Mouse (Mus musculus) midbrain, embryonic 16.5 days (tissue): ENCODE measurements at regions not wholly inside any gene's neighbourhood (a gene's known extent, or its start where the extent isn't known, plus 50 kb on each side); places are given as distances from the start of the nearest gene placed in this dataset.

Source experiments
- ATAC-seq: fragments of 200-750 bp; cut with Nextera tagmentation; 2 replicates; pipeline ENCODE4 v1.8.0; 2017; ENCODE audit warnings: moderate TSS enrichment
- H3K27ac ChIP-seq: fragments of 300-500 bp; sonication (generic); 2 replicates; pipeline ENCODE4 v1.5.1; 2014; ENCODE audit warnings: mild to moderate bottlenecking, low read length, mixed read lengths
- H3K27me3 ChIP-seq: fragments of 300-500 bp; sonication (generic); 2 replicates; pipeline ENCODE4 v1.6.1; 2014; ENCODE audit warnings: low read depth, low read length, mixed read lengths; ENCODE audit not compliant: control insufficient read depth, insufficient read depth
- H3K36me3 ChIP-seq: fragments of 300-500 bp; sonication (generic); 2 replicates; pipeline ENCODE4 v1.6.1; 2014; ENCODE audit warnings: mild to moderate bottlenecking, low read length, moderate library complexity, mixed read lengths; ENCODE audit not compliant: control insufficient read depth, insufficient read depth
- H3K4me1 ChIP-seq: fragments of 300-500 bp; sonication (generic); 2 replicates; pipeline ENCODE4 v1.6.1; 2014; ENCODE audit warnings: mild to moderate bottlenecking, low read length, mixed read lengths; ENCODE audit not compliant: control insufficient read depth, insufficient read depth
- H3K4me2 ChIP-seq: fragments of 300-500 bp; sonication (generic); 2 replicates; pipeline ENCODE4 v1.6.1; 2014; ENCODE audit warnings: mild to moderate bottlenecking, low read length, mixed read lengths
- H3K4me3 ChIP-seq: fragments of 300-500 bp; sonication (generic); 2 replicates; pipeline ENCODE4 v1.5.1; 2014; ENCODE audit warnings: low read depth, mild to moderate bottlenecking, low read length, moderate library complexity, mixed read lengths
- H3K9ac ChIP-seq: fragments of 300-500 bp; sonication (generic); 2 replicates; pipeline ENCODE4 v1.6.1; 2014; ENCODE audit warnings: low read depth, low read length, mixed read lengths
- H3K9me3 ChIP-seq: fragments of 300-500 bp; sonication (generic); replicated peaks from 2 replicates; pipeline ENCODE4 v1.6.1; 2014; ENCODE audit warnings: mild to moderate bottlenecking, low read length, mixed read lengths; ENCODE audit not compliant: control insufficient read depth, poor library complexity, severe bottlenecking
- WGBS: fragments of 180-500 bp; shearing (Covaris S2); extraction: QIAGEN DNeasy Blood & Tissue Kit; methylation state at CpG from one replicate; pipeline ENCODE4 v1.1.7; 2014; 5-methylcytosine and 5-hydroxymethylcytosine counted together

DNA sequence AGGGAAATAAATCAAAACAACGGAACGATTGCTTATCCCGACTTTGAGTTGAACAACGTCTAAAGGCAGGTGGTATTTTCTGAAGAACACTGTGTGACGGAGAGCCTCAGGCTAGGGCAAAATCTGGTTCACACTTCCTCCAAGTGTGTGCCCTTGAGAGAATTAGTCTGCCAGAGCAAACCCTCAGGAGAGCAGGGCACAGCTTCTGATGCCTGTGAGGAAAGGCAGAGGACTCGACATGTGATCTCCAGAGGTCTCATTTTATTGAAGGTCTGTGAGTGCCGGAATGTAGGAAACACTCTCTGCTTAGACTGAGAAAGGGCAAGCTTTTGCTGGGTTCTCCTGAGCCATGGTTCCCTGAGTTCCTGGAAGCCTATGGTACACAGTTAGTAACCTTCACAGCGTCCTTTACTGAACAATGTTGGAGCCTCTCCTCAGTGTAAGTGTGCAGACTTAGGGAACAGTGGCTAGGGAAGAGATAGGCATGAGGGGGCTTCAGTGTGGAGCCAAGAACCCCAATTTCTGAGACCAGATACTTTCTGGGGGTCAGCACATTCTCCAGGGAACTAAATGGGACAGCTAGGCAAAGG lies 77.1 kb downstream of the Cd24a start:
- H3K27ac ChIP-seq: peak overlapping the region; percentile 44; the same call in 1 of the 2 replicates
- no peaks in the 10 kb centered on the region for H3K4me1 ChIP-seq
- ATAC-seq: 0 out of 2 replicates have a peak, but pooled peaks have one; percentile 8
- no peak overlapping the region for H3K4me2 ChIP-seq
- no peak overlapping the region for H3K4me3 ChIP-seq
- no peaks in the 10 kb centered on the region for H3K9me3 ChIP-seq
- 65% methylated on average over 8 of the region's 8 CpGs for WGBS
- no peaks in the 10 kb centered on the region for H3K36me3 ChIP-seq
- H3K27me3 ChIP-seq: no peaks in the 10 kb centered on the region
- no peak overlapping the region for H3K9ac ChIP-seq

GRCm38 (mm10) chr10:43655680-43656079 lies 77.6 kb downstream of the Cd24a start:
- H3K4me1 ChIP-seq: no peaks in the 10 kb centered on the region
- H3K27me3 ChIP-seq: no peaks in the 10 kb centered on the region
- H3K4me2 ChIP-seq: no peak overlapping the region
- no peaks in the 10 kb centered on the region for H3K9me3 ChIP-seq
- peak overlapping the region; percentile 44; the same call in 1 of the 2 replicates for H3K27ac ChIP-seq
- ATAC-seq: peak; percentile 81
- 35% methylated on average over 2 of the region's 2 CpGs for WGBS
- no peak overlapping the region for H3K4me3 ChIP-seq
- H3K36me3 ChIP-seq: no peaks in the 10 kb centered on the region
- no peak overlapping the region for H3K9ac ChIP-seq

GRCm38 (mm10) chr10:43656207-43656606 lies 78.1 kb downstream of the Cd24a start:
- no peaks in the 10 kb centered on the region for H3K27me3 ChIP-seq
- H3K4me3 ChIP-seq: no peak overlapping the region
- H3K9me3 ChIP-seq: no peaks in the 10 kb centered on the region
- no peaks in the 10 kb centered on the region for H3K4me1 ChIP-seq
- no peak overlapping the region for H3K27ac ChIP-seq
- H3K4me2 ChIP-seq: no peak overlapping the region
- WGBS: 92% methylated on average over 2 of the region's 2 CpGs
- ATAC-seq: 0 out of 2 replicates have a peak, but pooled peaks have one; percentile 39
- H3K9ac ChIP-seq: no peak overlapping the region
- no peaks in the 10 kb centered on the region for H3K36me3 ChIP-seq

DNA sequence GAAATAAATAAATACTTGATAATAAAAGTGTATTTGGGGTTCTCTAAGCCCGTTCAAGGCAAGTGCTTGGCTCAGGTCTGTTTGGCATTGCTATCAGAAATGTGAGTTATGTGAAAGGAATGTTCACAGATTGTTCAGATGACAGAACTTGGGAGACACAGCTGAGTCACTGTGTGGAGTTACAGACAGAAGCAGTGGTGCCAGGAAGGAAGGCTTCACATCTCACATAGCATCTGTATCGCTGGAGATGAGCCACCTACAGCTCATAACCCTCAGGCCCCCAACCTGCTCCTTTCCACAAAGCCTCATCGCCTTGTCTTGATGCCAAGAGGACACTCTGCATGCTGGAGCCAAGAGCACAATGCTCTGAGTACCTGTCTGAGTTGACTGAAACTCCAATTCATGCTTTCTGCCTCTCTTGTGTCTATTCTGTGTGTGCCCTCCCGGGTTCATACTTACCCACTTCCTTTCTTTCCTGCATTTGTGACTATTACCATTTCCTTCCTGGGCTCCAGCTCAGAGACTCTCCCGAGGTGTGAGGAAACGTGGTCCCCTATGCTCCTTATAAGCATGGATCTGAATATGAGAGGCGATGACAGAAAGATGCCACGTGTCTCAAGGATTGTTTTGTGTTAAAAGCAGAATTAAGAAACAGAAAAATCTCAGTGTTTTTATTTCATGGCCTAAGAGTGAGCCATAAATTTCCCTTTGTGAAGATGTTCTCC lies 79.6 kb downstream of the Cd24a start:
- Histone ChIP-seq H3K4me2 (no peak overlapping the region), H3K27ac (no peak overlapping the region), H3K36me3 (no peaks in the 10 kb centered on the region), H3K9me3 (no peaks in the 10 kb centered on the region), H3K4me3 (no peak overlapping the region), H3K9ac (no peak overlapping the region), H3K27me3 (no peaks in the 10 kb centered on the region), H3K4me1 (no peaks in the 10 kb centered on the region)
- no peak for ATAC-seq
- 84% methylated on average over 8 of the region's 8 CpGs for WGBS

- H3K9me3 ChIP-seq: no peaks in the 10 kb centered on the region
- H3K4me2 ChIP-seq: no peak overlapping the region
- H3K27me3 ChIP-seq: no peaks in the 10 kb centered on the region
- H3K4me1 ChIP-seq: no peaks in the 10 kb centered on the region
- no peaks in the 10 kb centered on the region for H3K36me3 ChIP-seq
- H3K27ac ChIP-seq: no peak overlapping the region
- ATAC-seq: no peak
- no peak overlapping the region for H3K4me3 ChIP-seq
- 75% methylated on average over 1 of the region's 1 CpGs for WGBS
- no peak overlapping the region for H3K9ac ChIP-seq
These were observed 80.1 kb downstream of the Cd24a start for GRCm38 (mm10) chr10:43658226-43658593.

DNA sequence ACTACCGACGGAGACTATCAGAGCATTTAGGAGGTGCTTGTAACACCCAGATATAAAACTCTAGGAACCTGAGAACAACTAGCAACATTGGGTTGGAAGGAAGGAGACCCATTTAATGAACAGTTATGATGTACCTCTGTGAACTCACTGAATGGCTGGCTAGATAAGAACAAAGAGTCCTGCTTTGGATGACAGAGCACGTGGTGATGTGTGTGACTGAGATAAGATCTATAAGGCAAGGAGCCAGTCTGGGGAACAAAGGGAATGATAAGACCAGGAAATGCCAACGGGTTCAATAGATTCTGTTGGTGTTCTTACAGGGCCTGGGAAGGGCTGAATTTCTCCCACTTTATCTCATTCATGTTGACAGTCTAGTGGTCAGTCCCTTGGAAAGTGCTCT lies 86.8 kb downstream of the Cd24a start:
- H3K9ac ChIP-seq: no peak overlapping the region
- no peak for ATAC-seq
- no peaks in the 10 kb centered on the region for H3K9me3 ChIP-seq
- no peaks in the 10 kb centered on the region for H3K36me3 ChIP-seq
- no peaks in the 10 kb centered on the region for H3K27me3 ChIP-seq
- H3K4me2 ChIP-seq: no peak overlapping the region
- H3K4me3 ChIP-seq: no peak overlapping the region
- H3K27ac ChIP-seq: no peak overlapping the region
- H3K4me1 ChIP-seq: no peaks in the 10 kb centered on the region
- 83% methylated on average over 4 of the region's 4 CpGs for WGBS

GRCm38 (mm10) chr10:43666262-43667085 lies 88.4 kb downstream of the Cd24a start:
- no peaks in the 10 kb centered on the region for H3K4me1 ChIP-seq
- H3K9ac ChIP-seq: no peak overlapping the region
- ATAC-seq: no peak
- H3K4me3 ChIP-seq: no peak overlapping the region
- WGBS: 72% methylated on average over 9 of the region's 9 CpGs
- no peak overlapping the region for H3K4me2 ChIP-seq
- no peaks in the 10 kb centered on the region for H3K27me3 ChIP-seq
- H3K9me3 ChIP-seq: no peaks in the 10 kb centered on the region
- H3K36me3 ChIP-seq: no peaks in the 10 kb centered on the region
- H3K27ac ChIP-seq: no peak overlapping the region

DNA sequence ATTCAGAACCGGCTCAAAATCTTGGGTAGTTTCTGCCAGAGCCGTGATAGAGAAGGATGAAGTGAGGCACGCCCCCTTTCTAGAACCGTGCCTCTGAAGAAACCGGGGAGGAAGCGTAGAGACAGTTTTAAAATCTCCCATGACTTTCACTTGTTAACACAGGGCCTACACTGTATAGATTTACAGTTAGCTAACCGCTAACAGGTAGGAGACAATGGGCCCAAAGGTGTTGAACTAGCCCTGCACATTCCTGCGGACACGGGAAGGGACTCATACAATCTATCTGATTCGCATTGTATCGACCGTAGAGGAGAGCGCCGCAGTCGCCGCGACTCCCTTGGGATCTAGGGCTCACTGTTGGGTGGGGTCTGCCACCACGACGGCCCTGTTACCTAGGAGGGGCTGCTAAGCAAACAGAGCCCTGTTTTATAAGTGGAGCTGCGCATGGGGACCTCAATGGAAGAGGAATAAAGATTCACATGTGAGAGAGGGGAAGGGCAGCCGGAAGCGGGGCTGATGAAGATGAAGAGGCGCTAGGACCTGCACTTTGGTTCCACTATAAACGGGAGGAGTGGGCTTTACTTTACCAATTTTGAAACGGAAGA lies 89.1 kb downstream of the Cd24a start:
- Histone ChIP-seq H3K4me2 (no peak overlapping the region; the same call in 1 of the 2 replicates), H3K4me3 (no peak overlapping the region)
- 66% methylated on average over 25 of the region's 25 CpGs for WGBS

More for the DNA sequence above, 89.1 kb downstream of the Cd24a start:
- Histone ChIP-seq H3K4me1 (no peaks in the 10 kb centered on the region), H3K36me3 (no peaks in the 10 kb centered on the region), H3K9ac (no peak overlapping the region), H3K27ac (no peak overlapping the region), H3K27me3 (no peaks in the 10 kb centered on the region), H3K9me3 (no peaks in the 10 kb centered on the region)
- no peak for ATAC-seq
